In the genomic region with DNA sequence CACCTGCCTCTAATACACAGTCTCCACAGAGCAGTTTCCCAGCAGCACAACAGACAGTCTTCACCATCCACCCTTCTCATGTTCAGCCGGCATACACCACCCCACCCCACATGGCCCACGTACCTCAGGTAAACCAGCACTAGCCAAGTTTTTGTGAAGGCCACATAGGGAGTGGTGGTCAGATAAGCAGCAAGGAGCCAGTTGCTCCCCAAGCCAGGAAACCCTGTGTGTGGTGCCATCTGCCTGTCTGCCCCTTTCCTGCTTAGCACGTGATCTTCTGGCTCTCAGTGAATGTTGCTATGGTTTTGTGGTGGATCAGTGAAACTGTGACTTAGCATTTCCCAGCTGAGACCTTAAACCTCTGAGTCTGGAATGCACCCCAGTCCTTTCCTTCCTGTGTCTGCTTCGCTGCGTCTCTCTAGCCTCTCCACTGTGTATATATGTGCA, we compare ENCODE assay signal across 7 mouse cellular contexts. TPM values are rescaled to one million over a fixed set of nuclear protein-coding genes. Genes with fewer than 3 reads are reported as not detected.
DNase-seq lines count a peak whose midpoint lies in the region; ATAC-seq and TF ChIP-seq lines count a peak whose summit lies in the region.

No protein-coding gene starts in this region.

- peak; percentile 27 for ATAC-seq in inflammation-experienced regulatory T-cells, adult 6 months

- WGBS in bone marrow, adult 2 months = 13% methylated on average over 5 of the region's 5 CpGs

- no peak for TF ChIP-seq CTCF in bone marrow, adult 2 months (IDR thresholded peaks at IDR 0.05; ENCODE audit: control insufficient read depth, insufficient read depth, low read length)

- peaks cover 4% of the 10 kb centered on the region for H3K4me1 ChIP-seq in bone marrow, adult 2 months (ENCODE audit: control insufficient read depth, insufficient read depth, low read length)

- no peak overlapping the region for H3K4me3 ChIP-seq in bone marrow, adult 2 months (replicated peaks; ENCODE audit: control insufficient read depth, low read depth, low read length)

- peak overlapping the region; percentile 6; the same call in 1 of the 2 replicates for H3K27ac ChIP-seq in bone marrow, adult 2 months (ENCODE audit: control insufficient read depth, insufficient read depth, low read depth, low read length, poor library complexity)

- peak; percentile 21 for DNase-seq in kidney, adult 18-20 months
- DNase-seq in kidney, postnatal 36 days = no peak
- DNase-seq in CD4-positive helper T cell, adult 2 months (ENCODE audit: low read depth, low spot score) = peak; percentile 50
- no peak for DNase-seq in adrenal gland, postnatal 4 days (ENCODE audit: low spot score in 2 of 2)
- DNase-seq in ovary, postnatal 14 days (ENCODE audit: low spot score) = no peak

- TF ChIP-seq POLR2A in bone marrow, adult 2 months (IDR thresholded peaks at IDR 0.05; ENCODE audit: borderline replicate concordance, control insufficient read depth, low read depth, low read length) = no peak

RNA-seq across cellular contexts. Expression of a gene that starts 25.9 kb away (rescaled TPM):
- polyA plus RNA-seq in bone marrow, adult 2 months (2011; ENCODE audit: insufficient read depth, insufficient read length, low replicate concordance, missing spikeins) = 17.1 and 36.8 TPM in 2 replicates
- polyA plus RNA-seq in inflammation-experienced regulatory T-cells, adult 6 months (2017; shearing (Covaris generic)) = 10 to 100 TPM in 2 of 3 experiments, 1 to 10 TPM in 1; 4.6 to 15.4 (median 13.6) TPM
- total RNA-seq in adrenal gland, postnatal 4 days (2021) = 10 to 100 TPM; 49.7 to 54.1 TPM

RNA-seq across cellular contexts. Expression of a gene that starts 37.3 kb away (rescaled TPM):
- polyA plus RNA-seq in bone marrow, adult 2 months (2011; ENCODE audit: insufficient read depth, insufficient read length, low replicate concordance, missing spikeins) = 2.6 and 6.7 TPM in 2 replicates
- 1 to 10 TPM in 2 of 3 experiments, under 1 TPM in 1; 0.25 to 1.5 (median 1.0) TPM for polyA plus RNA-seq in inflammation-experienced regulatory T-cells, adult 6 months (2017; shearing (Covaris generic))
- 10 to 100 TPM; 12.8 to 13.6 TPM for total RNA-seq in adrenal gland, postnatal 4 days (2021)

Comparison
In these comparisons a context has a peak if more than half of its experiments do, and no peak if none do; other contexts are left out.
1. DNase-seq: peak in kidney, adult 18-20 months (single experiment) and CD4-positive helper T cell, adult 2 months (single experiment); none in kidney, postnatal 36 days (0 of 2), adrenal gland, postnatal 4 days (0 of 2) and ovary, postnatal 14 days (single experiment).